Mouse (Mus musculus) urinary bladder, adult 2 months (tissue): Measurements from ENCODE around the gene Ptpra. TPM values are rescaled to one million over a fixed set of nuclear protein-coding genes. Genes with fewer than 3 reads are reported as not detected.
A peak's percentile ranks its signal among the peaks of the same experiment; 100 is the strongest.

Experiments used
- DNase-seq: peaks from one replicate; pipeline ENCODE4 v3.0.0; 2022; ENCODE audit warnings: low spot score
- polyA plus RNA-seq: library from polyadenylated mRNA; depleted of rRNA; stranded (reverse); fragments of >200 nt; gene quantifications from 2 replicates; pipeline ENCODE4 v1.2.3, GENCODE M21; 2012; rRNA removed

Ptpra gene
- 88.9 and 90.1 TPM in 2 replicates for polyA plus RNA-seq

DNA sequence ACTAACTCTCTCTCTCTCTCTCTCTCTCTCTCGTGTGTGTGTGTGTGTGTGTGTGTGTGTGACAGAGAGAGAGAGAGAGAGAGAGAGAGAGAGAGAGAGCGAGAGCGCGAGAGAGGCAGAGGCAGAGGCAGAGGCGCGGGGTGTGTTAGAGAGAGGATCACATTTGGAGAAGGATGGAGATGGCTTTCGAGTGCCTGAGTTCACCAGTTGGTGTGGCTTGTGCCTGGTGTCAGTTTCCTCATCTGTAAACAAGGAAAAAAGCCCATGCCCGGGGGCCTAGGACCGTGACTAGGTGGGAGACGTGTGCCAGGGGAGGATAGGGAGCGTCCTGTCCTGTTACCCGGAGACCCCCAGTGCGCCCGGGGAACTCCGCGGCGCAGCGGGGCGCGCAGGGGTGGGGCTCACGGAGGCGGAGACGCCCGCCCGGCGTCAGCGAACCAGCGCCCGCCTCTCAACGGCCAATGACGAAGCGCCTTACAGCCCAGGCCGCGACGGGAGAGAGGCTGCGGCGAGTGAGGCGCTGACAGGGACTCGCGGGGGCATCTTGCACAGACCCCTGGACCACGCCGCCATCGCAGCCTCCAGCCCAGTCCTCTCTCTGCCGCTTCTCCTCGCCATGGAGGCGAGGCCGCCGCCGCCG lies at the start of gene Ptpra:
Gene Ptpra (plus strand): TSS at position 485 of the 640 bp plus-strand sequence.
- DNase-seq, result peak; percentile 91

- no peak for DNase-seq
Observed at GRCm38 (mm10) chr2:130401891-130402290, 48.2 kb upstream of the Ptpra start.

DNA sequence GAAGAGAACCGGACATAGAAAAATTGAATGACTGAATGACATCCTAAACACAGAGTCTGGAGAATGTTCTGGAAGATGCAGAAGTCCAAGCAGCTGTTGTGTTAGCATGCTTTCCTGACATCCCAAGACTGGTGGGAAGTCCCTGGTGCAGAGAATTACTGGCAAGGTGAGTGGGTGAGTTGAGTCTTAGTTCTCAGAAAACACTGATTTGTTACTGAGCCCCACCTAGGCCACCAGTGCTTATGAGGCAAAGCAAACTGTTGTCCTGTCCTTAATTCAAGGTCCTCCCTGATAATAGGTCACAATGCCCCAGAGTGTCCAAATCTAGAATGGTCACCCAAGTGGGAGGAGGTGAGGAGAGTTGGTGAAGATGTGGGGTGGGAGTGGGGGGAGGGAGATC lies 45.1 kb upstream of the Ptpra start, which contains the start of the genes Gm28372 and 1700020A23Rik:
Gene Gm28372 (plus strand): TSS at position 301 of the 400 bp plus-strand sequence.
Gene 1700020A23Rik (plus strand): TSS at position 321 of the 400 bp plus-strand sequence.
- no peak for DNase-seq

- DNase-seq, result no peak
Observed at GRCm38 (mm10) chr2:130406178-130406577, 43.9 kb upstream of the Ptpra start, which contains the start of gene Tmem239. Gene Tmem239 (plus strand): TSS chr2:130406478.

- no peak for DNase-seq
Observed at GRCm38 (mm10) chr2:130408194-130408593, 41.9 kb upstream of the Ptpra start.

GRCm38 (mm10) chr2:130411558-130412495 lies 38.3 kb upstream of the Ptpra start:
- peak; percentile 73 for DNase-seq

- no peak for DNase-seq
Observed at GRCm38 (mm10) chr2:130412775-130413174, 37.3 kb upstream of the Ptpra start.

DNA sequence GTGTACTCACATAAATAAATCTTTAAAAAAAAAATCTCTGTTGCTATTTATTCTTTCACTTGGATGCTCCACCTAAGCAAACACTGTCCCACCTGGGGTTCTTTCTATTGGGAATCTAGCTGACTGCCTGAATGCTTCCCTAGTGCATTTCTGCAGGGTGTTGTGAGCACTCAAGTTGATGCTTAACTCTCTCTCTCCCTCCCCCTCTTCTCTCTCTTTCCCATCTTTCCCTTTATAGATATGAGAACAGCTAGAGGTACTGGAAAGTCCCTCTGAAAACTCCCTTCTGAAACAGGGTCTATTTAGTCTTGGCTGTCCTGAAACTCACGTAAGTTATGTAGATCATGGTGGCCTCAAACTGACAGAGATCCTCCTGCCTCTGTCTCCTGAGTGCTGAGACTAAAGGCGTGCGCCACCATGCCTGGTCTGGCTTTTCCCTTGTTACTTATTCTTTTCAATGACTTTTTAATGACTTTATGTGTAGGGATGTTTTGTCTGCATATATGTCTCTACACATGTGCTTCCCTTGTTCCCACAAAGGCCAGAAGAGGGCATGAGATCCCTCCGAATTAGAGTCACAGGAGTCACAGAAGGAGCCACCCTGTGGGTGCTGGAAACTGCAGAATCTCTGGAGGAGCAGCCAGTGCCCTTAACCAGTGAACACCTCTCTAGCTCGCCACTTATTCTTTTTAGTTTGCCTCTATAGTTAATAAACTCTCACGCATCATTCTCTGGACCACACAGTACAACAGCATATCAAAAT lies 35.8 kb upstream of the Ptpra start:
- no peak for DNase-seq

DNA sequence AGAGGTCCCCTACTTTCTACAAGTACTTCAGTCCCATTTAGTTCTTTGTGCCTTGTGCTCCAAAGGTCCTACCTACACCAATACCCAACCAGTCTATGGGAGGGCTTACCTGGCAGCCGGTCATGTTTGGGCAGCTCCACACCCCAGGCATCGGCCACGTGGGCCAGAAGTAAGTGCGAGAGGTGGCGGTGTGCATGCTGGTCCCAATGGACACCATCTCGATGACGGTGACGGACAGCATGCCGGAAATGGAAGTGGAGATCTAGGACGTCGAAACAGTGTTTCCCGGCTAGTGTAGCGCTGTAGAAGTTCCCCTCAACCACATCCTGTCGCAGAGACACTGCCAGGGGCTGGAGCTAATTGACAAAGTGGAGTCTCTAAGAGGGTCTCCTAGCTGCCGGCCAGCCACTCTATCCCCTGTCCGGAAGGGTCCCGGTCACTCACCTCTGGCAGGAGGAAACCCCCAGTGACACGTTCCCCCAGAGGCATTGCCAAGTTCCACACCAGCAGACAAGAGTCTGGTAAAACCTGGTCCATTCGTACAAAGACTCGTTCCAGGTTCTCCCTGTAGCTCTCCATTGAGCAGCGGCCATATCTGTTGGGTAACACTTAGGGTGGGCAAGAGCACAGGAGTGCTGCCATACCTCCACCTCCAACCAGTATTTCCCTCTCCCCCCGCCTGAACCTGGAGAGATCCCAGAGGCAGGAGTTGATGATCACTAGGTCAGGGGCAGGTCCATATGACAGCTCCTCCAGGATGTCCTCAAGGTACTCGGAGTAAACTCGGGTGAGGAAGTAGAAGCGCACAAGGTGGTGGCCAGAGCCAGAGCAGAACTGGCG lies 28.1 kb upstream of the Ptpra start:
- no peak for DNase-seq

GRCm38 (mm10) chr2:130423397-130424125 lies 26.5 kb upstream of the Ptpra start:
- DNase-seq, result no peak

DNA sequence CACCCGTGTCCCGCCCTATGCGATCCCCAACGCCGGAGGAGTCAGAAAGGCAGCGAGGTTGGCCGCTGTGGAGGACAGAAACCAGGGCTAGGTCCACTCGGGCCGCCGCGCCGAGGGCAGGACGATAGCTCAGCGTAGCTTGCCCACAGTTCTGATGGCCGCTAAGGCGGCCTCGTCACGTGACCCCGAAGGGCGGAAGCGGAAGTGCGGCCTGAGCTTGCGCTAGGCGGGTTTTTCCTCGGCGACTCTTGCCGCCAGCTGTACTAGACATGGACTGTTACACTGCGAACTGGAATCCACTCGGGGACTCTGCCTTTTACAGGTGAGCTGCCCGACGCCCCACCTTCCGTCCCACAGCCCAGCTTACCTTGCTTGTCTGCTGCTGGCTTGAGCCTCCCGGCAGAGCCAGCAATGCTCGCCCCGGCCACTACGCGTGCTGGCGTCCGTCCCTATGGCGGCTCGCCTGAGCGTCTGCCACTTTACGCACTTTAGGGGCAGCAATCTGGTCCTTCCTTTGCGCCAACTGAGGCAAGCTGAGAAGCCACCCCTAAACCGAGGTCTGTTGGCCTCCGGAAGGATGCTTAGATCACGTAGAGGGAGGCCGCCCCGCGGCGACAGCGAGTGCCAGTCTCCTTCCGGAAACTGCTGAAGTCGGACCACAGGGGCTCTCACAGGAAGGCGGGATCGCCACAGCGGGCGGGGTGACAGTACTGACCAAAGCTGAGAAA lies 25.8 kb upstream of the Ptpra start, which contains the start of the genes Vps16 and Pced1a:
Gene Vps16 (plus strand): TSS at position 214 of the 728 bp plus-strand sequence.
Gene Pced1a (minus strand): TSS at position 576 of the 728 bp plus-strand sequence.
- peak; percentile 91 for DNase-seq

GRCm38 (mm10) chr2:130425112-130425511 lies 25.0 kb upstream of the Ptpra start:
- DNase-seq, result no peak

- DNase-seq, result no peak
Observed at GRCm38 (mm10) chr2:130429851-130430250, 20.2 kb upstream of the Ptpra start.

DNA sequence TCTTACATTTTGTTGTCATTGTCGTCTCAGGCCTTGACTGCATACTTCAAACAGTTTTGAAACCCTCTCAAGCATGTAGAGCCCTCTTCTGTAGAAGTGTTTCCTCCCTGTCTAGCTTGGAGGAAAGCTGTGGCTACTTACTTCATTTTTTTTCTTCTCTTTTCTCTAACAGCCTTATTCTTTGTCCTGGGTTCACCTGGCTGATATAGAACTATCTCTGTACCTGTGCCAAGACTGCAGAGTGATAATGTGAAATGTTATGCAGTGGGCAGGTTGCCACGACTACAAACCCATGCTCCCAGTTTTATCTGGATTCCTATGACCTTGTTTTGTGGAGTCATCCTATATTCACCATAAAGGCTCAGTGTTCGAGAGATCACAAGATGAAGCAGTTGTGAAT lies 19.6 kb upstream of the Ptpra start:
- DNase-seq, result no peak

- no peak for DNase-seq
Observed at GRCm38 (mm10) chr2:130432157-130432556, 17.9 kb upstream of the Ptpra start.

GRCm38 (mm10) chr2:130433152-130433551 lies 16.9 kb upstream of the Ptpra start:
- no peak for DNase-seq

GRCm38 (mm10) chr2:130436769-130437168 lies 13.3 kb upstream of the Ptpra start:
- DNase-seq, result no peak

- no peak for DNase-seq
Observed at GRCm38 (mm10) chr2:130438861-130439260, 11.2 kb upstream of the Ptpra start.

DNA sequence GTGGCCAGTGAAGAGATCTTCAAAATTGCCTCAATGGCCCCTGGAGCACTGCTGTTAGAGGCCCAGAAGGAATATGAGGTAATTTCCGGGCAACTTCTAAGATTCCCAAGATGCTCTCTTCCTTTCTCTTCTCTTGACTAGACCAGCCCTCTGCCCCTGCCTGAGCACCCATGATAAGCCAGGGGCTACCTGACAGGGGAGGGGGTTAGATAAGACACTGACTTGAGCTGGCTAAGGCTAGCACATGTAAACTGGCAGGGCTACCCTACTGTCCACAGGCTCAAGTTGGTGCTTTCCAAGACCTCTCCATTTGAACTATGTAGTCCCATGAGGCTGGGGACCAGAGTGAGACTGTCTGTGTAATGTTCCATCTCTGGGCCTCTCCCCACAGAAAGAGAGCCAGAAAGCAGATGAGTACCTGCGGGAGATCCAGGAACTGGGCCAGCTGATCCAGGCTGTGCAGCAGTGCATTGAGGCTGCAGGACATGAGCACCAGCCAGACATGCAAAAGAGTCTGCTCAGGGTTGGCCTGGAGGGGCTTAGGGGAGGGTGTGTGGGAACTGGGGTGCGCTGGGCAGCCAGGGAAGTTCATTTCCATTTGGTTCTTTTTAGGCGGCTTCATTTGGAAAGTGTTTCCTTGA lies 10.1 kb upstream of the Ptpra start:
- no peak for DNase-seq
